In the genomic region with DNA sequence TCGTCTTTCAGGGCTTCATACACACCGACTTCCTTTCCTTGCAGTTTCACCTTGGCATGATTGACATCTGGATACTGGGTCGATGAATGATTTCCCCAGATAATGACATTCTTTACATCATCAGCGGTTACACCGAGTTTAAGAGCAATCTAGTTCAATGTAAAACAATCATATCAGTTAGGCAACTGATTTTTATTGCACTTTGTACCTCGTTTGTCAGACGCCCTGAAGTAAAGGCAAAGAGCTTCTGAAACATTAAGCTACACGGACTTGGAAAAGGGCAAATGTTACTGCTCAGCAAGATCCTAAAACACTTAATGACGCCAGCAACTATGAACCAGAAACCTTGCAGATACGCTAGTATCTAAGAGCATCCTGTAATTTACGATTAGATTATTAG, we compare ENCODE assay signal across 34 mouse cellular contexts.
"Had no signal": no experiment of that assay in that cellular context is flagged by ENCODE, and none has a peak within 500 bp of the region (broad histone marks: within the 10 kb centered on the region; RNA-seq: fewer than 3 reads in every experiment).

No protein-coding gene starts in this region.

- H3K4me1 ChIP-seq: heart, embryonic 10.5 days; hindbrain, embryonic 10.5 days; hindbrain, embryonic 12.5 days; hindbrain, embryonic 13.5 days; hindbrain, embryonic 15.5 days; kidney, embryonic 15.5 days had no signal

- H3K4me3 ChIP-seq: heart, adult 2 months; heart, embryonic 10.5 days; heart, embryonic 12.5 days; heart, embryonic 13.5 days; heart, embryonic 15.5 days; hindbrain, embryonic 10.5 days; hindbrain, embryonic 12.5 days; hindbrain, embryonic 13.5 days; hindbrain, embryonic 15.5 days; kidney, embryonic 15.5 days; layer of hippocampus, adult 2 months; left cerebral cortex, adult 2 months had no signal

- H3K9ac ChIP-seq: heart, embryonic 12.5 days; heart, embryonic 13.5 days; heart, embryonic 15.5 days; hindbrain, embryonic 12.5 days; hindbrain, embryonic 13.5 days; hindbrain, embryonic 14.5 days; hindbrain, embryonic 15.5 days; kidney, embryonic 15.5 days had no signal

- DNase-seq: heart, adult 18-20 months; heart, adult 2 months; heart, postnatal 10 days; heart, postnatal 14 days; heart, postnatal 36 days; heart, postnatal 4 days; kidney, adult 11 months; kidney, adult 18-20 months; kidney, adult 8-10 months; kidney, adult 9 months; kidney, postnatal 10 days; kidney, postnatal 14 days; kidney, postnatal 25 days; kidney, postnatal 36 days; kidney, postnatal 4 days; layer of hippocampus, adult 9-11 months; layer of hippocampus, postnatal 36 days had no signal

- H3K27me3 ChIP-seq: heart, embryonic 12.5 days; heart, embryonic 13.5 days; heart, embryonic 15.5 days; hindbrain, embryonic 12.5 days; hindbrain, embryonic 13.5 days; hindbrain, embryonic 15.5 days; kidney, embryonic 15.5 days had no signal

- ATAC-seq: hindbrain, embryonic 16.5 days; hindbrain, postnatal 0 days; inflammation-experienced regulatory T-cells, adult 6 months had no signal

- H3K9me3 ChIP-seq: heart, embryonic 10.5 days; heart, embryonic 12.5 days; heart, embryonic 13.5 days; heart, embryonic 15.5 days; hindbrain, embryonic 10.5 days; hindbrain, embryonic 12.5 days; hindbrain, embryonic 13.5 days; hindbrain, embryonic 15.5 days; kidney, embryonic 15.5 days had no signal

- H3K27ac ChIP-seq: heart, adult 2 months; heart, embryonic 10.5 days; heart, embryonic 13.5 days; heart, embryonic 15.5 days; hindbrain, embryonic 10.5 days; hindbrain, embryonic 12.5 days; hindbrain, embryonic 13.5 days; hindbrain, embryonic 14.5 days; hindbrain, embryonic 15.5 days; hindbrain, postnatal 0 days; kidney, embryonic 15.5 days; kidney, postnatal 0 days; layer of hippocampus, adult 2 months; left cerebral cortex, adult 2 months had no signal

- H3K4me2 ChIP-seq: heart, embryonic 11.5 days; heart, embryonic 12.5 days; heart, embryonic 13.5 days; heart, embryonic 15.5 days; hindbrain, embryonic 12.5 days; hindbrain, embryonic 13.5 days; hindbrain, embryonic 14.5 days; hindbrain, embryonic 15.5 days; kidney, embryonic 15.5 days had no signal
